Mouse (Mus musculus) mammary gland, adult 2 months (tissue): ENCODE results near the gene Ctcfl. TPM values are rescaled to one million over a fixed set of nuclear protein-coding genes. Genes with fewer than 3 reads are reported as not detected.

ENCODE experiments used
- polyA plus RNA-seq: library from polyadenylated mRNA; depleted of rRNA; stranded (reverse); fragments of >200 nt; gene quantifications from 2 replicates; pipeline ENCODE4 v1.2.3, GENCODE M21; 2012; ENCODE audit warnings: low replicate concordance; rRNA removed

The Ctcfl gene
- 0.04 TPM in 1 of 2 replicates, not detected in the other for polyA plus RNA-seq

DNA sequence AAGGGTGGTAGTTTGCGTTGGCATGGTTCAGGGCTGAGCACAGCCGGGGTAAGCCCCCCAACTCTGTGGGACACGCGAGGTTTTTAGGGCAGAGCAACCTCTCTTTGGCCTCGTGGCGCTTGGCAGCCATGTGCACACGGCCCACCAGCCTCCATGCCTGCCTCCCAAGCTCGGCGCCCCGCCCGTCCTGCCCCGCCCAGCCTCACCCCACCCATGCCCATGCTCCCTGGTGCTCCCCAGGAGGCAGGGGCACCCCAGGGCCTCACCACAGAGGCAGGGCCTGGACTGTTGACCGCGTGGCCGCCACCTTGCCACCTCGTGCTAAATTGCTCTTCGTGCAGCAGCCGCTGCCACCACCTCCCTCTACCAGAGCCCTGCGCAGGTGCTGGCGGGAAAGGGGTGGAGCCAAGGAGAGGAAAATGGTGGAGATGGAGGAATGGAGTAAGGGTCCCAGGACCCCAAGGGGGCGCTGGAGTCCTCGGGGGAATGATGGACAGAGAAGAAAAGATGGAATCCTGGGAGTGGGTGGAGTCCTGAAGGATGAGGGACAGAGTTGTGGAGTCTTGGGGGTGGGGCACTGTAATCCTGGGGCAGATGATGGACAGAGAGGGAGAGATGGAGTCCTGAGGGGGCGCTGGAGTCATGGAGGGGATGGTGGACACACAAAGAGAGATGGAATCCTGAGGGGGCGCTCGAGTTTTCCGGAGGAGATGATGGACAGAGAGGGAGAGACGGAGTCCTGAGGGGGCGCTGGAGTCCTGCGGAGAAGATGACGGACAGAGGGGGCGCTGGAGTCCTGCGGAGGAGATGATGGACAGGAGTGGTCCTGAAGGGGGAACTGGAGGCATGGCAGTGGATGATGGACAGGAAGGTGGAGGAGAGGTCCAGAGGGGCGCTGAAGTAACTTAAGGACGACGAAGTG is at the start of gene Ctcfl:
TSS of gene Ctcfl (minus strand) at position 503 of the 922 bp plus-strand sequence.

DNA sequence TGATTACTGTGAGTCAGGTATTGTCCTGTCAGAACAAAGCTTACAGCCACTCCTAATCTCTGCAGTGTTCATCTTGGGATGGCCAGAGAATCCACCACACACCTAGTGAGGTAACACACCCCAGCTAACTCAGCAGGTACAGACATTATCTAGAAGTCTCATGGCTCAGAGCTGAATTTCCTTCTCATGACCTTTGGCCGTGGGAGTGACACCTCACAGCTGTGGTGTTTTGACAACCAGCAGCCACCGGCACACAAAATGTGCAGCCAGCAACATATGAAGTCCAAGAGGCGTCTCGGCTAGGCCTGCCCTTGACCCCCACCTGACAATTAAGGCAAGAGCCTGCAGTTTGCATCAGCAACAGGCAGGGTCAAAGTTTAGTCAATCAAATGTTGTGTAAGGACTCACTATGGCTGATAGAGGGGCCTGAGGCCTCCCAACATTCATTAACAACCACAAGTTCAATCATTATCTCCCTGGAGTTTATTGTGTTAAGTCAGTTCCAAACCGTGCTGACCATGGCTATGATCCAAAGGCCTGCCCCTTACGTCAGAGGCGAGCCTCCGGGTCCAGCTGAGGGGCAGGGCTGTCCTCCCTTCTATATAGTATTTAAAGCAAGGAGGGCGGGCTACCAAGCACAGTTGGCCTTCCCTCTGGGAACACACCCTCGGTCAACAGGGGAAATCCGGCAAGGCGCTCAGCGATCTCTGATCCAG is 33.3 kb upstream of the Ctcfl start, which contains the start of gene Pck1:
TSS of gene Pck1 (plus strand) at position 613 of the 716 bp plus-strand sequence.

Other genes starting within 250 kb of the Ctcfl start
- 7.5 and 12.0 TPM in 2 replicates for gene Bmp7, start 179.2 kb downstream of the Ctcfl start, polyA plus RNA-seq
- gene Spo11, start 141.8 kb downstream of the Ctcfl start, polyA plus RNA-seq, result 0.48 and 0.59 TPM in 2 replicates
- 53.9 and 63.6 TPM in 2 replicates for gene Rae1, start 119.4 kb downstream of the Ctcfl start, polyA plus RNA-seq
- gene Rbm38, start 99.0 kb downstream of the Ctcfl start, polyA plus RNA-seq, result 380 and 570 TPM in 2 replicates
- gene Pck1, start 33.5 kb upstream of the Ctcfl start, polyA plus RNA-seq, result 108 and 111 TPM in 2 replicates
- gene Zbp1, start 99.4 kb upstream of the Ctcfl start, polyA plus RNA-seq, result 18.4 and 22.2 TPM in 2 replicates
- gene Pmepa1, start 157.0 kb upstream of the Ctcfl start, polyA plus RNA-seq, result 74.8 and 185 TPM in 2 replicates